Mouse (Mus musculus) intestine, embryonic 14.5 days (tissue): Measurements from ENCODE around the gene Ramp2. TPM values are rescaled to one million over a fixed set of nuclear protein-coding genes. Genes with fewer than 3 reads are reported as not detected.

Experiments
- ATAC-seq: fragments of 200-750 bp; cut with Nextera tagmentation; replicated peaks from 2 replicates; pipeline ENCODE4 v1.8.0; 2017; ENCODE audit warnings: low read depth, moderate number of reproducible peaks, moderate TSS enrichment, moderate library complexity; ENCODE audit not compliant: low FRiP score, low TSS enrichment
- DNase-seq: peaks from one replicate; pipeline ENCODE4 v3.0.0-alpha.2; 2018; ENCODE audit warnings: low spot score
- H3K27ac ChIP-seq: fragments of 300-500 bp; sonication (generic); 2 replicates; pipeline ENCODE4 v1.5.1; 2014; ENCODE audit warnings: low read depth, mild to moderate bottlenecking, control low read depth
- H3K27me3 ChIP-seq: fragments of 300-500 bp; sonication (generic); replicated peaks from 2 replicates; pipeline ENCODE4 v1.6.1; 2014; ENCODE audit warnings: low read length, control low read depth; ENCODE audit not compliant: control insufficient read depth, insufficient read depth
- H3K36me3 ChIP-seq: fragments of 300-500 bp; sonication (generic); 2 replicates; pipeline ENCODE4 v1.6.1; 2014; ENCODE audit warnings: low read length, control low read depth; ENCODE audit not compliant: control insufficient read depth, insufficient read depth
- H3K4me1 ChIP-seq: fragments of 300-500 bp; sonication (generic); replicated peaks from 2 replicates; pipeline ENCODE4 v1.6.1; 2014; ENCODE audit warnings: low read length, control low read depth, mixed read lengths; ENCODE audit not compliant: control insufficient read depth, insufficient read depth
- H3K4me2 ChIP-seq: fragments of 300-500 bp; sonication (generic); 2 replicates; pipeline ENCODE4 v1.6.1; 2014; ENCODE audit warnings: low read length
- H3K4me3 ChIP-seq: fragments of 300-500 bp; sonication (generic); 2 replicates; pipeline ENCODE4 v1.5.1; 2014; ENCODE audit warnings: low read depth, low read length, control low read depth, mixed read lengths
- H3K9ac ChIP-seq: fragments of 300-500 bp; sonication (generic); 2 replicates; pipeline ENCODE4 v1.6.1; 2014; ENCODE audit warnings: mild to moderate bottlenecking, low read length
- H3K9me3 ChIP-seq: fragments of 300-500 bp; sonication (generic); 2 replicates; pipeline ENCODE4 v1.6.1; 2016; ENCODE audit warnings: low read length, control low read depth; ENCODE audit not compliant: control insufficient read depth
- WGBS: fragments of 180-500 bp; shearing (Covaris S2); extraction: QIAGEN DNeasy Blood & Tissue Kit; methylation state at CpG from one replicate; pipeline ENCODE4 v1.1.7; 2014; 5-methylcytosine and 5-hydroxymethylcytosine counted together
- polyA plus RNA-seq: library from polyadenylated mRNA; unstranded; fragments of >200 nt; fragmentation: Nextera tagmentation; extraction: Ambion mirVana; gene quantifications from 2 replicates; pipeline ENCODE4 v1.2.1, GENCODE M21; 2014

Ramp2 gene
- 113 and 122 TPM in 2 replicates for polyA plus RNA-seq

GRCm38 (mm10) chr11:101245855-101246701 lies at the start of gene Ramp2:
Gene Ramp2, plus strand, starts transcription at chr11:101246028.
- DNase-seq = peak; percentile 80
- ATAC-seq = peak; percentile 73
- 1% methylated on average over 59 of the region's 63 CpGs for WGBS

GRCm38 (mm10) chr11:101196175-101196574 lies 49.7 kb upstream of the Ramp2 start:
- DNase-seq (no peak), ATAC-seq (no peak)
- WGBS = 86% methylated on average over 8 of the region's 8 CpGs
- Histone ChIP-seq H3K27ac (no peak overlapping the region), H3K9me3 (no peaks in the 10 kb centered on the region), H3K4me1 (peaks cover 4% of the 10 kb centered on the region), H3K27me3 (no peaks in the 10 kb centered on the region), H3K36me3 (peaks cover 79% of the 10 kb centered on the region), H3K4me2 (no peak overlapping the region), H3K9ac (no peak overlapping the region), H3K4me3 (no peak overlapping the region)

More at GRCm38 (mm10) chr11:101245855-101246701, at the start of gene Ramp2:
- Histone ChIP-seq H3K27me3 (0 out of 2 replicates have a peak, but pooled peaks cover 4% of the 10 kb centered on the region), H3K4me2 (peak within 1 kb of the TSS; percentile 62), H3K9me3 (no peaks in the 10 kb centered on the region), H3K27ac (peak within 1 kb of the TSS; percentile 84), H3K4me1 (peaks cover 20% of the 10 kb centered on the region), H3K9ac (peak within 1 kb of the TSS; percentile 62), H3K4me3 (peak within 1 kb of the TSS; percentile 52), H3K36me3 (no peaks in the 10 kb centered on the region)

GRCm38 (mm10) chr11:101199555-101199954 lies 46.3 kb upstream of the Ramp2 start:
- Histone ChIP-seq H3K27me3 (no peaks in the 10 kb centered on the region), H3K9ac (no peak overlapping the region), H3K9me3 (no peaks in the 10 kb centered on the region), H3K4me3 (no peak overlapping the region), H3K36me3 (peaks cover 83% of the 10 kb centered on the region), H3K4me2 (no peak overlapping the region), H3K27ac (no peak overlapping the region), H3K4me1 (no peaks in the 10 kb centered on the region)
- DNase-seq = no peak
- WGBS = 80% methylated on average over 3 of the region's 3 CpGs
- no peak for ATAC-seq

GRCm38 (mm10) chr11:101200986-101201385 lies 44.8 kb upstream of the Ramp2 start:
- no peak overlapping the region for H3K9ac ChIP-seq
- H3K9me3 ChIP-seq = no peaks in the 10 kb centered on the region
- no peak overlapping the region for H3K27ac ChIP-seq
- no peaks in the 10 kb centered on the region for H3K4me1 ChIP-seq
- 13% methylated on average over 7 of the region's 7 CpGs for WGBS
- no peak overlapping the region for H3K4me2 ChIP-seq
- ATAC-seq = no peak
- H3K36me3 ChIP-seq = peaks cover 87% of the 10 kb centered on the region
- no peaks in the 10 kb centered on the region for H3K27me3 ChIP-seq
- DNase-seq = no peak
- H3K4me3 ChIP-seq = no peak overlapping the region

GRCm38 (mm10) chr11:101211970-101212369 lies 33.9 kb upstream of the Ramp2 start:
- Histone ChIP-seq H3K9me3 (no peaks in the 10 kb centered on the region), H3K4me3 (no peak overlapping the region), H3K4me1 (no peaks in the 10 kb centered on the region), H3K27me3 (no peaks in the 10 kb centered on the region), H3K27ac (no peak overlapping the region), H3K36me3 (peaks cover 85% of the 10 kb centered on the region), H3K4me2 (no peak overlapping the region), H3K9ac (no peak overlapping the region)
- ATAC-seq (peak; percentile 80), DNase-seq (peak; percentile 71)
- WGBS = 36% methylated on average over 3 of the region's 3 CpGs

GRCm38 (mm10) chr11:101216936-101217335 lies 28.9 kb upstream of the Ramp2 start:
- Histone ChIP-seq H3K9me3 (no peaks in the 10 kb centered on the region), H3K4me2 (no peak overlapping the region), H3K27ac (no peak overlapping the region), H3K9ac (no peak overlapping the region), H3K36me3 (peaks cover 56% of the 10 kb centered on the region), H3K4me1 (no peaks in the 10 kb centered on the region; the same call in 1 of the 2 replicates), H3K27me3 (no peaks in the 10 kb centered on the region), H3K4me3 (no peak overlapping the region)
- ATAC-seq = no peak
- no peak for DNase-seq
- 88% methylated on average over 5 of the region's 5 CpGs for WGBS

GRCm38 (mm10) chr11:101218436-101219055 lies 27.3 kb upstream of the Ramp2 start:
- 84% methylated on average over 10 of the region's 10 CpGs for WGBS
- Histone ChIP-seq H3K4me2 (no peak overlapping the region), H3K9ac (no peak overlapping the region), H3K4me3 (no peak overlapping the region), H3K9me3 (no peaks in the 10 kb centered on the region), H3K4me1 (no peaks in the 10 kb centered on the region; the same call in 1 of the 2 replicates), H3K27ac (no peak overlapping the region), H3K27me3 (no peaks in the 10 kb centered on the region), H3K36me3 (peaks cover 47% of the 10 kb centered on the region)
- no peak for DNase-seq
- no peak for ATAC-seq

GRCm38 (mm10) chr11:101220853-101221252 lies 25.0 kb upstream of the Ramp2 start:
- no peaks in the 10 kb centered on the region for H3K27me3 ChIP-seq
- H3K4me2 ChIP-seq = no peak overlapping the region
- no peak for DNase-seq
- no peak overlapping the region for H3K4me3 ChIP-seq
- H3K36me3 ChIP-seq = peaks cover 25% of the 10 kb centered on the region
- no peak overlapping the region for H3K9ac ChIP-seq
- H3K9me3 ChIP-seq = no peaks in the 10 kb centered on the region
- H3K4me1 ChIP-seq = peaks cover 6% of the 10 kb centered on the region; the same call in 1 of the 2 replicates
- ATAC-seq = no peak
- peak overlapping the region; percentile 9; the same call in 1 of the 2 replicates for H3K27ac ChIP-seq
- WGBS = 33% methylated on average over 2 of the region's 2 CpGs
